Mouse (Mus musculus): ENCODE measurements around the gene Spz1. TPM values are rescaled to one million over a fixed set of nuclear protein-coding genes. Genes with fewer than 3 reads are reported as not detected.
"Not testable (repeated sequence)": the region's sequence is repeated elsewhere in the genome, so short reads cannot be mapped to it uniquely, and the experiment has no call there.

Spz1 gene
- not detected in 2 replicates for polyA plus RNA-seq (2015; fragmentation: Nextera tagmentation; extraction: Ambion mirVana)

DNA sequence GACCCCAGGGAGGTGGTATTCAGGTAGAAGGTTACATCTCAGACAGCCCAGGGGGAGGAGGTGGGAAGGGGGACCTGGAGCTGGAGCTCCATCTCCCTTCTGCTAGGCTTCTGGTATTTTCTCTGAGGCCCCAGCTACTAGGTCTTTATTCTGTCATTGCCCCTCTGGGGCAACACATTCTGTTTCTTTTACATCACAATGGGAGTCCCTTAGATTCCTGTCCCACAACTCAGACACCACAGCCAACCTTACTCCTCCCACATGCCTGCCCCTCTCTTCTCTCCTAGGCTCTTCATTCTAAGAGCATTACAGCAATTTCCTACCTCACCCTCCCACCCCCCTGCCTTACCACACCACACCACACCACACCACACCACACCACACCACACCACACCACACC lies at the start of gene Spz1:
Gene Spz1, minus strand, starts transcription at position 101 of the 400 bp plus-strand sequence.
- no peak for ATAC-seq (ENCODE audit: insufficient number of reproducible peaks, low FRiP score, low TSS enrichment, low read depth)
- Histone ChIP-seq H3K4me2 (replicated peaks) (no peak within 1 kb of the TSS), H3K4me1 (no peaks in the 10 kb centered on the region), H3K27ac (replicated peaks) (no peak within 1 kb of the TSS), H3K4me3 (replicated peaks) (no peak within 1 kb of the TSS), H3K9ac (no peak within 1 kb of the TSS), H3K36me3 (no peaks in the 10 kb centered on the region), H3K9me3 (replicated peaks) (no peaks in the 10 kb centered on the region), H3K27me3 (no peaks in the 10 kb centered on the region)

DNA sequence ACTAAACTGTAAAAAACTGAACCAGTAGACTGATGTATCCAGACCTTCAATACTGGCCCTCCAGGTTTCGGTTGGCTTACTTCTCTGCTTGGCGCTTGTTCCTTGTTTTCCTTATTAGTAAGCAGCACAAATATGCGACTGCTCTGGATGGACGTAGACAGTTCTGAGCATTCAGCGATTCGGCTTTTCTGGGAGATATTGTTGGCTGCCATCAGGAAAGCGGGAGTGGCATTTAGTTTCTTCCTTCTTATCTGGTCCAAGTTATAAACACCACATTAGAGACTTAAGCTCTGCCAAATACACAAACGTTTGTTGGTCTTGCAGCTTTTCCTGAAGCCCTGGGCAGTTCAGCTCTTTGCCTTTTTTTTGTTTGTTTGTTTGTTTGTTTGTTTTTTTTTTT lies 40.5 kb upstream of the Spz1 start:
- no peaks in the 10 kb centered on the region for H3K9me3 ChIP-seq (replicated peaks)
- H3K9ac ChIP-seq, result no peak overlapping the region
- H3K27me3 ChIP-seq, result no peaks in the 10 kb centered on the region
- H3K4me1 ChIP-seq, result peaks cover 17% of the 10 kb centered on the region
- no peak overlapping the region for H3K4me3 ChIP-seq (replicated peaks)
- H3K4me2 ChIP-seq (replicated peaks), result no peak overlapping the region
- ATAC-seq (ENCODE audit: insufficient number of reproducible peaks, low FRiP score, low TSS enrichment, low read depth), result no peak
- no peaks in the 10 kb centered on the region for H3K36me3 ChIP-seq
- no peak overlapping the region for H3K27ac ChIP-seq (replicated peaks)
- 85% methylated on average over 8 of the region's 8 CpGs for WGBS

DNA sequence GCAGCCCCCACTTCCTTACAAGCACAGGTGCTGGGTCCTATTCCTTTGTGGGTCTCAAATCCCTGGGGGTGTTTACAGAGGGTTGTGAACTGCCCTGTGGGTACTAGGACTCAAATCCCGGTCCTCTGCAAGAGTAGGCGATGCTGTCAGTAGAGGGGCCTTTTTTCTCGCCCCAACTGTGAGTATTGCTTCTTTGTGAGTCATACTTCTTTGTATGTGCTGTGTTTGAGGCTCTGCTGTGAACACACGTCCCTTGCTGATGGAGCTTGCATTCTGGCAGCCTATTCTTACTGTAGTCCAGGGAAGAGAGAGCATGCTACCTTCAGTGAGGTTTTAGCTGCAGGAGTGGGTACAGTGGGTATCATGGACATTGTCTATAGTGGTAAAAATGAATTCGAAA lies 39.2 kb upstream of the Spz1 start:
- 73% methylated on average over 5 of the region's 5 CpGs for WGBS
- H3K27me3 ChIP-seq, result no peaks in the 10 kb centered on the region
- no peak overlapping the region for H3K4me2 ChIP-seq (replicated peaks)
- no peak overlapping the region for H3K27ac ChIP-seq (replicated peaks)
- peaks cover 18% of the 10 kb centered on the region for H3K4me1 ChIP-seq
- no peak overlapping the region for H3K9ac ChIP-seq
- no peaks in the 10 kb centered on the region for H3K9me3 ChIP-seq (replicated peaks)
- H3K36me3 ChIP-seq, result no peaks in the 10 kb centered on the region
- no peak for ATAC-seq (ENCODE audit: insufficient number of reproducible peaks, low FRiP score, low TSS enrichment, low read depth)
- no peak overlapping the region for H3K4me3 ChIP-seq (replicated peaks)

DNA sequence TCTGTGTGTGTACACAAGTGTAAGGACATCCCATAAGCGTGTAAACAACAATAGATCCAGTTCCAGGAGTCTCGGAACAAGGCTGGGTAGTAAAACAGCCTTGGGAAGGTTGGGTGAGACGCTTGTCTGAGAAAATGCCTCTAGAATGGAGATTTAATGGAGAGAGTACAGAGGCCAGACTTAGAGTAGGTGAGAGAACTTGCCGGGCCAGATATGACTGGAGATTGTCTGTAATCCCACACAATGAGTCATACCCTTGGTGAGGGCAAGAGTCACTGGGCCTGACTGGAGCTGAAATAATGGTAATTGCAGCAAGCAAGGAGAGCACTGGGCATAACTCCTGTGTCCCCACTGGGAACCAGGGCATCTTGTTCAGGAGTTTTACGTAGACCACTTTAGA lies 37.1 kb upstream of the Spz1 start:
- 0 out of 2 replicates have a peak overlapping the region, but pooled peaks have one; percentile 18 for H3K27ac ChIP-seq (replicated peaks)
- H3K36me3 ChIP-seq, result no peaks in the 10 kb centered on the region
- no peak overlapping the region for H3K4me3 ChIP-seq (replicated peaks)
- H3K4me2 ChIP-seq (replicated peaks), result peak overlapping the region; percentile 88; the same call in 1 of the 2 replicates
- H3K4me1 ChIP-seq, result peaks cover 27% of the 10 kb centered on the region
- 74% methylated on average over 5 of the region's 5 CpGs for WGBS
- no peaks in the 10 kb centered on the region for H3K9me3 ChIP-seq (replicated peaks)
- H3K9ac ChIP-seq, result no peak overlapping the region
- H3K27me3 ChIP-seq, result no peaks in the 10 kb centered on the region
- ATAC-seq (ENCODE audit: insufficient number of reproducible peaks, low FRiP score, low TSS enrichment, low read depth), result no peak

DNA sequence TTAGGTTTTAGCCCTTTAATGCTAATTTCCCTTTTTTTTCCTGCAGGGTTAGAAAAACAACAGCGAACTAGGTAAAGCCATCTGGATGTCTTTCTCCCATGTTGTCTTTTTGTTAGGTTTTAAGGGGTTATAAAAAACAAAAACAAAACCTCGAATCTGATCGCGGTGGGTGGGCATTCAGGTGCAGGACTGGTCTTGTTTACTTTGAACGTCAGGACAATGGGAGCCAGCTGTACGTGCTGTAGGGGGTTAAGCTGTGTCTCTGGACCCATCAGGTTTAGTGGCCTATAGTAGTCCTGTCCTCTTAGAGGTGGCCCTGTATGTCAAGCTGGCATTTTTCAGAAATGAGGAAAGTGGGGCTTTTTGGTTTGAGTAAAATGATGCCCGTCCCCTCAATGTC lies 35.9 kb upstream of the Spz1 start:
- Histone ChIP-seq H3K4me1 (peaks cover 27% of the 10 kb centered on the region), H3K27me3 (no peaks in the 10 kb centered on the region), H3K9ac (peak overlapping the region; percentile 72; the same call in 1 of the 2 replicates), H3K36me3 (no peaks in the 10 kb centered on the region), H3K4me3 (replicated peaks) (peak overlapping the region; percentile 90), H3K9me3 (replicated peaks) (no peaks in the 10 kb centered on the region), H3K4me2 (replicated peaks) (peak overlapping the region; percentile 88), H3K27ac (replicated peaks) (no peak overlapping the region)
- ATAC-seq (ENCODE audit: insufficient number of reproducible peaks, low FRiP score, low TSS enrichment, low read depth), result no peak
- 10% methylated on average over 7 of the region's 7 CpGs for WGBS

DNA sequence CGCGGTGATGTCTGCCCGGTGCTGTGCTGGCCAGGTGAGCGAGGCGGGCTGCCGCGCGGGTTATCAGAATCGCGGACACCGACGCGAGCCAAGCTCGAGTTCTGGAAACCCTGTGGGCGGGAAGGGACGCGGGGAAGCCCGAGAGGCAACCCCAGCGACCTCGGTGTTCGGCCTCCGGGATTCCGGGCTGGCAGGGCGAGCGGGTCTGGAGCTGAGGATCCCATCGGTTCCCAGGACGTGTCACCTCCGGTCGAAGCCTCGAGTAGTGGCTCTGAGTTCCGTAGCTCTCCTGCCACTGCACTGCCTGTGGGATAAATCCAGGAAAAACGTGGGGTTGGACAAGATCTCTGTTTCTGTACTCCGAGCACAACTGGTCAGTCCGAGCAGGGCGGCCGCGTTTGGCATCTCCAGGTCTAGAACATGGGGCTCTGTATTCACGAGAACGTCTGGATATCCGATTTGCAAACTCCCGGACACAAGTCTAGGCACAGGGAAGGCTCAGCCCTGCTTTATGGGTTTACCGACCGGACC lies 35.3 kb upstream of the Spz1 start:
- peak overlapping the region; percentile 94 for H3K27ac ChIP-seq (replicated peaks)
- peak; percentile 48 for ATAC-seq (ENCODE audit: insufficient number of reproducible peaks, low FRiP score, low TSS enrichment, low read depth)
- under 1% methylated on average over 43 of the region's 43 CpGs for WGBS

DNA sequence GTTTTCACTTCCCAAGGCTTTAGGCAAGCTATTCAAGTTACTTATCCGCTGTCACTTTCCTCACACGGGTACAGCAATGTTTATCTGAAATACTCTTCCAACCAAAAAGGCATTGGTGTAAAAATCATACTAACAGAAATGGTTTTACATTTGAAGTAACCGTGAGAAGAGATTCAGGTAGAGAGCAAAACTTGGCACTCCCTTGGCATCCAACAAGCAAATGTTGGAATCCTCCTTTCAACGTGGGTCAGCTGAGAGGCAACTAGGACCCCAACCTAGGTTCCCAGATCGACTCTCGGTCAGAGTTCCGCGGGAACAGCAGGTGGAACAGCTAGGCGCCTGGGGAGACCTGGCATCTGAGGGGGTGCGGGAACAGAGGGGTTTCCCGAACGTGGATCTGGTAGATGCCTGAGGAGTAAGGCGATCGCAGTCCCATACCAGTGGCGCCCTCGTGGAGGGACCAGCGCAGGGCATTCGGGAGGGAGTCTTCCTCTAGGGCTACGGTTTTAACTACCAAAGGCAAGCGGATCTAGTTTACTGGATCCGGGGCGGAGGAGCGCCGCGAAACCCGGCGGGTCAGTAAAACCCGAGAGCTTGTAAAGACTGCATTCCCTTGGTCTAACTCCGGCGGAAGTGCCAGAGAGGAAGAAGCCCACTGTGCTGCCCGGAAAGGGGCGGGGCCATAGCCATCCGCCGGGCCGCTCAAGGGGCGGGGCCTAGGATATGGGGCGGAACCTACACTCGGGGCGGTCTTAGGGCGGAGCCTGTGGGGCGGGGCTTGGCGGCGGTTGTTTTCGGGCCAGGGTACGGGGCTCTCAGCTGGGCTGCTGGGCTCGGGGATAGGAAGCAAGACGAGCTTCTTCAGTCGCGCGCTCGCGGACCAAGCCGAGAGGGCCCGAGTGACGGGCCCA lies 34.6 kb upstream of the Spz1 start, which contains the start of gene Serinc5:
Gene Serinc5, plus strand, starts transcription at position 781 of the 911 bp plus-strand sequence.
- Histone ChIP-seq H3K4me3 (replicated peaks) (peak within 1 kb of the TSS; percentile 90), H3K4me1 (peaks cover 27% of the 10 kb centered on the region), H3K4me2 (replicated peaks) (peak within 1 kb of the TSS; percentile 88), H3K9ac (peak within 1 kb of the TSS; percentile 72), H3K27me3 (no peaks in the 10 kb centered on the region), H3K9me3 (replicated peaks) (no peaks in the 10 kb centered on the region), H3K27ac (replicated peaks) (peak within 1 kb of the TSS; percentile 94), H3K36me3 (no peaks in the 10 kb centered on the region)
- peak; percentile 98 for ATAC-seq (ENCODE audit: insufficient number of reproducible peaks, low FRiP score, low TSS enrichment, low read depth)
- WGBS, result under 1% methylated on average over 55 of the region's 55 CpGs

More for the DNA sequence above, 35.3 kb upstream of the Spz1 start:
- Histone ChIP-seq H3K9ac (peak overlapping the region; percentile 72), H3K4me2 (replicated peaks) (peak overlapping the region; percentile 88), H3K4me3 (replicated peaks) (peak overlapping the region; percentile 90), H3K4me1 (peaks cover 27% of the 10 kb centered on the region), H3K9me3 (replicated peaks) (no peaks in the 10 kb centered on the region), H3K27me3 (no peaks in the 10 kb centered on the region), H3K36me3 (no peaks in the 10 kb centered on the region)

DNA sequence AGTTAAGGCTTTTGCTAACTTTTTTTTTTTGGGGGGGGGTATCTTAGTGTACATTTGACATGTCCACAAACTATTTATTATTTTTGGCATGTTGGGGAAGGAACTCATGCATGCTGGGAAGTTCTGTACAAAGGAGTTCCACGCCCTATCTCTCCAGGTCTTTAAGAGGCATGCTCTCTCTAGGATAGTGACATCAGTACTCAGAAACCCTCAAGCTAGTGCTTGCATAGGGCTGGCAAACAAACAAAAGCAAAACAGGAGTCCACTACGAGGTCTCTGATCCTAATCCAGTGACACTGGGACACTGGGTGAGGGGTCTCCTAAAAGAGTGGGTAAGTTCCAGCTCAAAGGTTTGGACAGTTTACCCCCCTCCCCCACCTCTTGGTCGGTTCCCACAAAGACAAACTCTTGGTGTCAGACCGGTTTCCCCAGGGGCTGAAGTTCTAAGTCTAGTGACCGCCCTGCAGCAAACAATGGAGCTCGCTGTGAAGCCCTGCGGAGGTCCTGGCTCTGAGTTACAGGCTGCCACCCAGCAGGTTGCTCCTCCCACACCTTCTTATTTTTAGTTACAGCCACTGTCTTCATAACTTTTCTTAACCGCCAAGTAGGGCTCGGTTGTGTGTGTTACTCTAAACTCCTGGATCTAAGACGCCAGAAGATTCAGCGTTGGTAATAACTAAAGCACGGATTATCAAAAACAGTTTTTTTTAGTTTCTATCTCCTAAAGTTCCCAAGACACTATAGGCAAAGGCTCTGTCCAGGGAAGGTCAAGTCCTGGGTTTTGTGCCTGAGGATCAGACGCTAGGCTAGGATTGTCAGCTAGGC lies 33.7 kb upstream of the Spz1 start:
- ATAC-seq (ENCODE audit: insufficient number of reproducible peaks, low FRiP score, low TSS enrichment, low read depth), result no peak
- peak overlapping the region; percentile 88 for H3K4me2 ChIP-seq (replicated peaks)
- peak overlapping the region; percentile 90 for H3K4me3 ChIP-seq (replicated peaks)
- no peaks in the 10 kb centered on the region for H3K9me3 ChIP-seq (replicated peaks)
- 7% methylated on average over 13 of the region's 13 CpGs for WGBS
- H3K27ac ChIP-seq (replicated peaks), result peak overlapping the region; percentile 94
- H3K9ac ChIP-seq, result peak overlapping the region; percentile 72; the same call in 1 of the 2 replicates
- H3K36me3 ChIP-seq, result no peaks in the 10 kb centered on the region
- peaks cover 27% of the 10 kb centered on the region for H3K4me1 ChIP-seq
- H3K27me3 ChIP-seq, result no peaks in the 10 kb centered on the region

DNA sequence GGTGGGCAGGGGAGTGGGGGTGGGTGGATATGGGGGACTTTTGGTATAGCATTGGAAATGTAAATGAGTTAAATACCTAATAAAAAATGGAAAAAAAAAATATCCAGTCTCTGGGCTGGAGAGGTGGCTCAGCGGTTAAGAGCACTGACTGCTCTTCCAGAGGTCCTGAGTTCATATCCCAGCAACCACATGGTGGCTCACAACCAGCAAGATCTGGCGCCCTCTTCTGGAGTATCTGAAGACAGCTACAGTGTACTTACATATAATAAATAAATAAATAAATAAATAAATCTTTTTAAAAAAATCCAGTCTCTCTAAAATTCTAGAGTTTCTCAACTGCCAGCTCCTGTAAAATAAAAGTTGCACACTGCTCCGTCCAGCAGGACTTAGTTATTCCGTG lies 29.3 kb upstream of the Spz1 start:
- 79% methylated on average over 4 of the region's 4 CpGs for WGBS
- H3K4me3 ChIP-seq (replicated peaks); H3K36me3 ChIP-seq; H3K27me3 ChIP-seq; H3K27ac ChIP-seq (replicated peaks); H3K4me2 ChIP-seq (replicated peaks); H3K9me3 ChIP-seq (replicated peaks); H3K4me1 ChIP-seq; H3K9ac ChIP-seq; ATAC-seq (ENCODE audit: insufficient number of reproducible peaks, low FRiP score, low TSS enrichment, low read depth): not testable (repeated sequence)

DNA sequence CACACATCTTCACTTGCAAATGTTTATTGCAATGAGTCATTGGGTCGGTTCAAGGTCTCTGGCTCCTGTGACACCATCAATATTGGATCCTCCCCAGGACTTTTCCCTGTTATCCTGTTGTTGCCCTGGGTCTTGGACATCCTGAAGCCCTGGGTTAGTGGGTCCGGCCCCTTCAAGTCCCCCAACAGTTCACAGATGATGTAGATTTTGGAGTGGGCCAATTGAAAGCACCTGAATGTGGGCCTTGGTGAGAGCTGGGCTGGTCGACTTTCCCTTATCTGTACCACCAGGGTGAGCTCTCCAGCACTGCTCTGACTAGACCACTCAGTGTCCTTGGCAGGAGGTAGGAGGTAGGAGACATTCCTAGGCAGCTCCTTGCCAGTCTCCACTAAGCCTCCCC lies 19.5 kb upstream of the Spz1 start:
- ATAC-seq (ENCODE audit: insufficient number of reproducible peaks, low FRiP score, low TSS enrichment, low read depth), result no peak; the same call in 1 of the 2 replicates
- Histone ChIP-seq H3K4me2 (replicated peaks) (no peak overlapping the region), H3K27me3 (no peaks in the 10 kb centered on the region), H3K9ac (no peak overlapping the region), H3K4me1 (peaks cover 7% of the 10 kb centered on the region; the same call in 1 of the 2 replicates), H3K4me3 (replicated peaks) (no peak overlapping the region), H3K9me3 (replicated peaks) (no peaks in the 10 kb centered on the region), H3K27ac (replicated peaks) (no peak overlapping the region), H3K36me3 (no peaks in the 10 kb centered on the region)
- WGBS, result 70% methylated on average over 3 of the region's 3 CpGs

DNA sequence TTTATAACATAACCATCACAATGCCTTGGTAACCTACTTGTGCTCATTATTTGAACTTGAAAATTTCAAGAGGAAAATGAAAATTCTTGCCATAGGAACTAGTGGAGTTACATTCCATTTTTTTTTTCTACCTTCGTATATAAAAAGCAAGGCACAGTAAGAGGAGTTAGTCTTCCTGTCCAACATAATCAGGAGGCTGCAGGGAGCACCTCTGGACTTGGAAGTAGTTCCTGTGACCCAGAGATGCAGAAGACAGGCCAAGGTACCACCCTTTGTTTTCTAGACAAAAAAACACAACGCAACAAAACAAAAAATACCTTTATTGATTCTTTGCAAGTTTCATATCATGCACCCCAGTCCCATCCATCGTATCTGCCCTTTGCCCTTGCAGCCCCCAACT lies 18.9 kb upstream of the Spz1 start:
- H3K27ac ChIP-seq (replicated peaks), result no peak overlapping the region
- H3K36me3 ChIP-seq, result no peaks in the 10 kb centered on the region
- H3K4me3 ChIP-seq (replicated peaks), result no peak overlapping the region
- H3K9me3 ChIP-seq (replicated peaks), result no peaks in the 10 kb centered on the region
- no peak overlapping the region for H3K9ac ChIP-seq
- H3K27me3 ChIP-seq, result no peaks in the 10 kb centered on the region
- peaks cover 7% of the 10 kb centered on the region; the same call in 1 of the 2 replicates for H3K4me1 ChIP-seq
- WGBS, result 78% methylated on average over 3 of the region's 3 CpGs
- ATAC-seq (ENCODE audit: insufficient number of reproducible peaks, low FRiP score, low TSS enrichment, low read depth), result no peak
- H3K4me2 ChIP-seq (replicated peaks), result no peak overlapping the region
